Mouse (Mus musculus) spleen, adult 2 months (tissue): ENCODE measurements at regions not wholly inside any gene's neighbourhood (a gene's known extent, or its start where the extent isn't known, plus 50 kb on each side); places are given as distances from the start of the nearest gene placed in this dataset.

ENCODE experiments used
- CTCF ChIP-seq: fragments of 200-500 bp; IDR thresholded peaks from 2 replicates; pipeline ENCODE4 v1.5.1; 2011; ENCODE audit warnings: mild to moderate bottlenecking, inconsistent platforms; ENCODE audit not compliant: insufficient read depth, insufficient read length, insufficient replicate concordance; ENCODE audit errors: extremely low read depth
- POLR2A ChIP-seq: fragments of 200-500 bp; IDR thresholded peaks from 2 replicates; pipeline ENCODE4 v1.6.1; 2011; ENCODE audit warnings: low read depth, low read length, inconsistent platforms

DNA sequence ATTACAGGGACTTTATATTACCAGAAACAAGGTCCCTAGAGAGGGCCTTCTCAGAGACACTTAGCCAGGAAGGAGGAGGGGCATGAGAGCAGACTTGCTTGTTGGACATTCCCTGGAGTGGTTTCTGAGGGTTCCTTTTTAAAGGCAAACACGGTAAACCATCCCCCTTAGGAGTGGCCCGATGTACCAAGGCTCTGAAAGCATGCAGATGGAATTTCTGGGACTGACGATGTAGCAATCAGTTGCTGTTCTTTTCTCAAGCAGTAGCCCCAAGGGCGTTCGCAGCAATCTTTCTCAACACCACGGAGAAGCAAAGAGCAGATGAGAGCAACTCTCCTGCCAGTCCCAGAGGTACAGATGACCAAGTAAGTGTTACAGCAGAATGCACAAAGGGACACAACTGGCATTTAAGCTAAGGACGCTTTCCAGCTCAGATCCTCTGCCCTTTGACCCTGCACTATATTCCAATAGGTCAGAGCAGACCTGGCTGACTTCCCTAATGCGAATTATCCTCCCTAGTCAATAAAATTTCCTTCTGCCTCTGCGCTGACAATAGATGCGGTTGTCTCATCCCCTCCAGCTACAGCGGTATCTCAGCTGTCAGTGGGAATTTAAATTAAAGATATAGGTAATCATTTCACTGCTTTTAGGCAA is 295.7 kb upstream of the Slc24a5 start:
- TF ChIP-seq CTCF (no peak), POLR2A (no peak)
